Mouse (Mus musculus): ENCODE data around the gene Ubtd2. TPM values are rescaled to one million over a fixed set of nuclear protein-coding genes. Genes with fewer than 3 reads are reported as not detected.

The Ubtd2 gene
- polyA plus RNA-seq, 1 experiment from 2014 or later = 48.7 TPM

- Histone ChIP-seq H3K36me3 (replicated peaks) (no peaks in the 10 kb centered on the region), H3K9me3 (no peaks in the 10 kb centered on the region), H3K4me3 (no peak overlapping the region), H3K27me3 (replicated peaks) (no peaks in the 10 kb centered on the region), H3K4me2 (no peak overlapping the region), H3K27ac (no peak overlapping the region), H3K9ac (no peak overlapping the region), H3K4me1 (peaks cover 13% of the 10 kb centered on the region; the same call in 1 of the 2 replicates)
- WGBS = 79% methylated on average over 14 of the region's 14 CpGs
- ATAC-seq (replicated peaks) = no peak
Measured at GRCm38 (mm10) chr11:32553311-32554140, 98.4 kb downstream of the Ubtd2 start.

DNA sequence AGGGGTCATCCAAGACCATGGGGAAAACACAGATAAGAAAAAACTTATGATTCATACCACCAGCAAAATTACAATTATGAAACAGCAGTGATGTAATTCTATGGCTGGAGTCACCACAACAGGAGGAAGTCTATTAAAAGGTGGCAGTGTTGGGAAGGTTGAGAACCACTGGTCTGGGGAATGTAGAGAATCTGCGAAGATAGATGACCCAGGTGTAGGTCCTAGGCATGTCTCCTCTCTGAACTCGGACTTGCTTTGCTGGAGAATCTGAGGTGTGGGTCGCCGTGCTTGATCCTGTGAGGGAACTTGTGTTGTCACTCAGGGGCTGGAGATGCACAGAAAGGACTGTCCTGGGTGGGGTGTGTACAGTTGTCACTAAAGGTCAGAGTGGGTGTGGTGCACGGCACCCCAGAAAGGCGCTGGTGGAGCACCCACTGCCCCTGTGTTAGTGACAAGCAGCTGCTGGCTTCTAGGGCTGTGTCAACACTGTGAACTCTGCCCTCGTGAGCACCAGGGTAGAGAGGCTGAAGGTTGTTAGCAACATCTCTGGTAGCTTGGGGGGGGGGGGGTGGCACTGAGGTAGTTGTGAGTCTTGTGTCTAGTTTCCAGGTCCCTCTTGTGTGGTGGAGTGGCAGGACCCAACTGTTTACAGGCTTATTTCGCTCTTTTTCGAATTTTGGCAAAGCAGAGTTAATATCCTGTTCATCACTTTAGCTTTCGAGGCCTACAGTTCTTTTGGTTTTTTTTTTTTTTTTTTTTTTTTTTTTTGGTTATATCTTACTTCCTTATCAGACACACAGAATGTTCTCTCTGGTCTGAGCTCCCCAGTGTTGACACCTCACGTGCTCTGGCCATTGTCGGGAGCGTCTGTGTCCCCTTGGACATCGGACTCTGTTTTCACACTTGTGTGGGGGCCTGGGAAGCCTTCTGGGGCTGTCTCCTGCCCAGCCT lies 99.2 kb downstream of the Ubtd2 start:
- Histone ChIP-seq H3K36me3 (replicated peaks) (no peaks in the 10 kb centered on the region), H3K27me3 (replicated peaks) (no peaks in the 10 kb centered on the region), H3K9me3 (no peaks in the 10 kb centered on the region), H3K27ac (no peak overlapping the region), H3K4me1 (peaks cover 11% of the 10 kb centered on the region; the same call in 1 of the 2 replicates), H3K4me3 (no peak overlapping the region), H3K4me2 (no peak overlapping the region), H3K9ac (no peak overlapping the region)
- ATAC-seq (replicated peaks) = no peak
- 88% methylated on average over 14 of the region's 14 CpGs for WGBS

- no peaks in the 10 kb centered on the region for H3K27me3 ChIP-seq (replicated peaks)
- peaks cover 8% of the 10 kb centered on the region; the same call in 1 of the 2 replicates for H3K4me1 ChIP-seq
- H3K4me3 ChIP-seq = no peak overlapping the region
- H3K27ac ChIP-seq = no peak overlapping the region
- no peak overlapping the region for H3K4me2 ChIP-seq
- WGBS = 86% methylated on average over 12 of the region's 12 CpGs
- H3K9me3 ChIP-seq = no peaks in the 10 kb centered on the region
- H3K36me3 ChIP-seq (replicated peaks) = no peaks in the 10 kb centered on the region
- no peak for ATAC-seq (replicated peaks)
- no peak overlapping the region for H3K9ac ChIP-seq
Measured at GRCm38 (mm10) chr11:32555103-32555689, 100.0 kb downstream of the Ubtd2 start.

GRCm38 (mm10) chr11:32556333-32556990 lies 101.3 kb downstream of the Ubtd2 start:
- no peak for ATAC-seq (replicated peaks)
- no peaks in the 10 kb centered on the region for H3K9me3 ChIP-seq
- 74% methylated on average over 10 of the region's 10 CpGs for WGBS

GRCm38 (mm10) chr11:32558026-32558425 lies 102.9 kb downstream of the Ubtd2 start:
- no peak overlapping the region for H3K4me3 ChIP-seq
- no peak overlapping the region for H3K9ac ChIP-seq
- ATAC-seq (replicated peaks) = no peak
- H3K27ac ChIP-seq = no peak overlapping the region
- 96% methylated on average over 4 of the region's 4 CpGs for WGBS
- no peaks in the 10 kb centered on the region for H3K36me3 ChIP-seq (replicated peaks)
- H3K4me2 ChIP-seq = no peak overlapping the region
- H3K27me3 ChIP-seq (replicated peaks) = no peaks in the 10 kb centered on the region
- 0 out of 2 replicates have a peak, but pooled peaks cover under 1% of the 10 kb centered on the region for H3K4me1 ChIP-seq
- H3K9me3 ChIP-seq = no peaks in the 10 kb centered on the region

More at GRCm38 (mm10) chr11:32556333-32556990, 101.3 kb downstream of the Ubtd2 start:
- Histone ChIP-seq H3K4me2 (no peak overlapping the region), H3K9ac (no peak overlapping the region), H3K27me3 (replicated peaks) (no peaks in the 10 kb centered on the region), H3K36me3 (replicated peaks) (no peaks in the 10 kb centered on the region), H3K27ac (no peak overlapping the region), H3K4me1 (peaks cover 8% of the 10 kb centered on the region; the same call in 1 of the 2 replicates), H3K4me3 (no peak overlapping the region)

DNA sequence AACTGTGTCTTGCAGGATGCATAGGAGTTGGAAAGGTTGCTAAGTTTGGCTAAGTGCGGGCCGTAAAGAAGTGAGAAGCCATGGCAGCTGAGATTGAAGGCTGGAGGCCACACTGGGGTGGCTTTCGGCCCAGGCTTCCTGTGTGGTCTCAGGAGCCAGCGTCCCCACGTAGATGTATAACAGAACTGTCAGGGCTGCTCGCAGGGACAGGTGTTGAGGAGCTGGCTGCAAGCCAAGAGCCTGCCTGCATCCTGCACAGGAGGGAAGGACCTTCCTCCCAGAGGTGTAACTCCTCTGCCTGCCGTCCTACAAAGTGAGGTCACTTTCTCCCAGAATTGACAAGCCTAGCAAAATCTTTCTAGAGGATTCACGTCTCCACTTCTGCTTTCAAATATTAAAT lies 103.5 kb downstream of the Ubtd2 start:
- H3K4me3 ChIP-seq = no peak overlapping the region
- no peak for ATAC-seq (replicated peaks)
- no peaks in the 10 kb centered on the region for H3K27me3 ChIP-seq (replicated peaks)
- no peaks in the 10 kb centered on the region for H3K36me3 ChIP-seq (replicated peaks)
- H3K9me3 ChIP-seq = no peaks in the 10 kb centered on the region
- no peak overlapping the region for H3K27ac ChIP-seq
- H3K9ac ChIP-seq = no peak overlapping the region
- H3K4me1 ChIP-seq = no peaks in the 10 kb centered on the region
- no peak overlapping the region for H3K4me2 ChIP-seq
- 56% methylated on average over 8 of the region's 8 CpGs for WGBS

DNA sequence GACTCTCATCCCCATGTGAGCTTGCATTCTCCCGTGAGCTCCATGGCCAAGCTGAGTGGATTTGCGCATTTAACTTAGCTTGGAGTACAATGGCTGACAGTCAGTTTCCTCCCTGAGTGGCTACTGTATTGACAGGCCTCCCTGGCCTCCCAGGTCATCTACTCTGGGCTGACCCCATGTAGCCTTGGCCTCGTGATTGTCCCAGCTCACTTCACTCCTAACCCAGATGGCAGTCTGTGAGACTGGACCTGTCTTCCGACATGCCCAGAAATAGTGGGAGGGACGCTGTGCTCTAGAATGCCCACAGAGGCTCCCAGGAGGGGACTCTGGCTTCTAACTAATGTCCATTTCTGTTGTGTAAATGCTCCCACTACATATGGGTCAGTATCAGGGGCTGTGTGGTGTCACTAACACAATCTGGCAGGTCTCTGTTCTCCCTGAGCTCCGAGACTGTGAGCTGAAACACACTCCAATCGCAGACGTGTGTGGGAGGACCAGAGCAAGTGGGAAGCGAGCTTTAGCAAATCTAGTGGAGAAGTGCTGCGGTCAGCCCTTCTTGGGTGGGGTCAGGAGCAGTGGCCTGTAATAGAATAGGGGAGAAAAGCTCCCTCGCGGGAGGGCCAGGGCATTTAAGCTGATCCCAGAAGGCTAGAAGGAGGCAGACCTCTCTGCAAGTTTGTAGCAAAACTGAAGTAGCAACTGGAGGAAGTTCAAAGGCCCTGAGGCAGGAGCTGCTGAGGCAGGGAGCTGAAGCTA lies 105.0 kb downstream of the Ubtd2 start:
- ATAC-seq (replicated peaks) = no peak
- Histone ChIP-seq H3K36me3 (replicated peaks) (no peaks in the 10 kb centered on the region), H3K27me3 (replicated peaks) (no peaks in the 10 kb centered on the region), H3K27ac (no peak overlapping the region), H3K4me2 (no peak overlapping the region), H3K9ac (no peak overlapping the region), H3K4me3 (no peak overlapping the region), H3K4me1 (no peaks in the 10 kb centered on the region), H3K9me3 (no peaks in the 10 kb centered on the region)
- WGBS = 78% methylated on average over 12 of the region's 12 CpGs

- Histone ChIP-seq H3K9ac (no peak overlapping the region), H3K4me2 (no peak overlapping the region), H3K4me1 (no peaks in the 10 kb centered on the region), H3K27me3 (replicated peaks) (no peaks in the 10 kb centered on the region), H3K9me3 (no peaks in the 10 kb centered on the region), H3K4me3 (no peak overlapping the region), H3K27ac (no peak overlapping the region), H3K36me3 (replicated peaks) (no peaks in the 10 kb centered on the region)
- WGBS = 70% methylated on average over 10 of the region's 10 CpGs
- ATAC-seq (replicated peaks) = no peak
Measured at GRCm38 (mm10) chr11:32561465-32562355, 106.5 kb downstream of the Ubtd2 start.

DNA sequence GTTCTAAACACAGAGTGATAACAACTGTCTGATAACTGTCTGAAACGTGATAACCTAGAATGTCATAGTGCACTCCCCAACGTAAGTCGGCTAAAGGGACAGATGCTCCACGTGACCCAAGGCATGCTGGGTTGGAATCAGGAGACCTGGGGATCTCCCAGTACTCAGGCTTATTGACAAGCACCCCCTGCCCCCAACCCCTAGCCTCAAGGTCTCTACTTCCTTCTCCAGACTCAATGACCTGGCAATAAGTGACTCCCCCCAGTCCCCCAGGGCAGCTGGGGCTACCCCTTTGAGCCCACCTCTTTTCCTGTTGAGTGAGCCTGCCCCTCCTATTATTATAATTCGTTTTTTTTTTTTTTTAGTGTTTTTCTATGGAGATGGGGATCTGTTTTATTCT lies 107.5 kb downstream of the Ubtd2 start:
- H3K27me3 ChIP-seq (replicated peaks) = no peaks in the 10 kb centered on the region
- H3K4me1 ChIP-seq = no peaks in the 10 kb centered on the region
- H3K4me3 ChIP-seq = no peak overlapping the region
- no peak overlapping the region for H3K4me2 ChIP-seq
- H3K9me3 ChIP-seq = no peaks in the 10 kb centered on the region
- H3K36me3 ChIP-seq (replicated peaks) = no peaks in the 10 kb centered on the region
- H3K9ac ChIP-seq = no peak overlapping the region
- no peak for ATAC-seq (replicated peaks)
- no peak overlapping the region for H3K27ac ChIP-seq
- WGBS = 71% methylated on average over 5 of the region's 5 CpGs

DNA sequence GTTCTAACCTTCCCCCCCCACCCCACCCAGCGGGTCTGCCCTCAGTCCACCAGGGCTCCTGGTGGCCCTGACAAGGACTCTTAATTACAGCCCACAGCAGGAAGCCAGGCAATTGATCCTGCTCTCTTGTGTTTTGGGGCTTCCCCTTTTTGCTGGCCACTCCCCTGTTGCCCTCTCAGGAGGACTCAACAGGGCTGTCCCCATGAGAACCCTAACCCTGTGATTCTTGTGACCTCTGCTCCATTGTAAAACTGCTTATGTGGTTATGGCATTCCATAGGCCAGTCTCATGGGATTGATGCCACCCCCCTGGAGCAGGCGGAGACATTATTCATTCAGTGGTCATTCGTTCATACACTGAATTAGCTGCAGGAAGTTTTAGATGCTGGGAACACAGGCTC lies 108.5 kb downstream of the Ubtd2 start:
- WGBS = 37% methylated on average over 3 of the region's 3 CpGs
- no peaks in the 10 kb centered on the region for H3K27me3 ChIP-seq (replicated peaks)
- no peaks in the 10 kb centered on the region for H3K4me1 ChIP-seq
- H3K9me3 ChIP-seq = no peaks in the 10 kb centered on the region
- H3K4me2 ChIP-seq = no peak overlapping the region
- no peak overlapping the region for H3K9ac ChIP-seq
- no peak overlapping the region for H3K4me3 ChIP-seq
- H3K36me3 ChIP-seq (replicated peaks) = no peaks in the 10 kb centered on the region
- no peak for ATAC-seq (replicated peaks)
- no peak overlapping the region for H3K27ac ChIP-seq
